Mouse (Mus musculus): ENCODE results near the gene Bmf. TPM values are rescaled to one million over a fixed set of nuclear protein-coding genes. Genes with fewer than 3 reads are reported as not detected.

Bmf gene
- polyA plus RNA-seq, 1 experiment, result 6.3 TPM

DNA sequence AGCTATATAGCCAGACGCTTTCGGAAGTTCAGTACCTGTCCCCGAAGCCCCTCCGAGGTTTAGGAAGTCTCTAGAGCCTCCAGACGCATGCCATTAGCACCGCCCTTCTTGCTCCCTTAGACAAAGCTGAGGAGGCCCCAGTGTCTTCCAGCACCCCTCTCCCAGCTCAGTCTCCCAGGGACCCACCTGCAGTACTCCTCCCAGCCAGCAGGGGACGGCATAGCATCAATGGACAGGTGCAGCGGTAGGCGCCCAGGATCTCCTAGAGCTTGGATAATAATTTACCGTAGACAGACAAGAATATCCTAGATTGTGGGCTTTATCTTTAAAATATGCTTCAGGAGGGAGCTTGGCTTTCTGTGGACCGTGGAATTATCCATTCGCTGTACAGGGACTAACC is 62.6 kb downstream of the Bmf start:
- H3K27me3 ChIP-seq (replicated peaks), result peaks cover 11% of the 10 kb centered on the region
- H3K4me1 ChIP-seq, result peaks cover 68% of the 10 kb centered on the region
- peaks cover 3% of the 10 kb centered on the region; the same call in 1 of the 2 replicates for H3K9me3 ChIP-seq
- no peaks in the 10 kb centered on the region for H3K36me3 ChIP-seq (replicated peaks; ENCODE audit: low read length)
- peak overlapping the region; percentile 18 for H3K4me3 ChIP-seq (replicated peaks)
- no peak for TF ChIP-seq GATA1 (IDR thresholded peaks at IDR 0.05; ENCODE audit: borderline replicate concordance, low read length)
- TF ChIP-seq FLI1 (IDR thresholded peaks at IDR 0.05; ENCODE audit: low read length), result no peak

DNA sequence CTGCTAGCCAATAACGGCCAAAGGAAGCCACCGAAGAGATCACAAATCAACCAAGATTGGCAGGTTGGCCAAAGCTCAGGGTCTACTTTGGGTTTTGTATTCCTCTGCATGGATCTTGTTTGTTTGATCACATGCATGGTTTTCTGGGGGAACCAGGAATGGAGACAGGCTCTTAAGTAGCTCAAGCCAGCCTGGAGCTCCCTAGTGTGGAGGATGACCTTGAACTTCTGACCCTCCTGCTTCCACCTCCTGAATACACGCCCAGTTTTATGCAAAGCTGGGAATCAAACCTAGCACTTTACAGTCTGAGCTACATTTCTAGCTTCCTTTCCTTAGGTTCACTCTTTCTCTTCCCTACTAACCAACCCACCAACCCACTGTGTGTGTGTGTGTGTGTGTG is 64.1 kb downstream of the Bmf start:
- Histone ChIP-seq H3K4me3 (replicated peaks) (no peak overlapping the region), H3K36me3 (replicated peaks; ENCODE audit: low read length) (no peaks in the 10 kb centered on the region), H3K27me3 (replicated peaks) (peaks cover 11% of the 10 kb centered on the region), H3K4me1 (peaks cover 66% of the 10 kb centered on the region), H3K9me3 (peaks cover 3% of the 10 kb centered on the region; the same call in 1 of the 2 replicates)
- TF ChIP-seq FLI1 (IDR thresholded peaks at IDR 0.05; ENCODE audit: low read length) (no peak), GATA1 (IDR thresholded peaks at IDR 0.05; ENCODE audit: borderline replicate concordance, low read length) (no peak)

DNA sequence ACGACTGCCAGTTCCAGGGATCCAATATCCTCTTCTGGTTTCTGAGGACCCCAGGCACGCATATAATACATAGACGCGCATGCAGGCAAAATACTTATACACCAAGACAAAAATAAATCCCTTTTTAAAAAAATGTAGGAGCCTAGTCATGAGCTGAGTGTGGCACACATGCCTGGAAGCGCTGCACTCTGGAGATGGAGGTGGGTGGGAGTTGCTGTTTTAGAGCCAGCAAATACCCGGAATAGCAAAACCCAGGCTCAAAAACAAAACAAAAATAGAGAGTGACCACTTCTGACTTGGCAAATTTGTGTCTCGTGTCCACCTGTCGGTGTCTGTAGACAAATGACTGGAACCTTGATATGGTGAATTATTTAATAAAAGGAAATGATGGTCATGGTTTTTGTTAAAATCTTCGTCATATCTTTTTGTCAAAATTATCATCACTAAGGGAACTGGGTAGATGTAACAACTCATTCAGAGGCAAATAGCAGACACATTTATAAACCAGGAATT is 65.0 kb downstream of the Bmf start:
- H3K4me3 ChIP-seq (replicated peaks), result no peak overlapping the region
- no peaks in the 10 kb centered on the region for H3K36me3 ChIP-seq (replicated peaks; ENCODE audit: low read length)
- H3K9me3 ChIP-seq, result peaks cover 3% of the 10 kb centered on the region; the same call in 1 of the 2 replicates
- TF ChIP-seq GATA1 (IDR thresholded peaks at IDR 0.05; ENCODE audit: borderline replicate concordance, low read length) (no peak), FLI1 (IDR thresholded peaks at IDR 0.05; ENCODE audit: low read length) (no peak)
- H3K4me1 ChIP-seq, result peaks cover 62% of the 10 kb centered on the region
- H3K27me3 ChIP-seq (replicated peaks), result peaks cover 11% of the 10 kb centered on the region

DNA sequence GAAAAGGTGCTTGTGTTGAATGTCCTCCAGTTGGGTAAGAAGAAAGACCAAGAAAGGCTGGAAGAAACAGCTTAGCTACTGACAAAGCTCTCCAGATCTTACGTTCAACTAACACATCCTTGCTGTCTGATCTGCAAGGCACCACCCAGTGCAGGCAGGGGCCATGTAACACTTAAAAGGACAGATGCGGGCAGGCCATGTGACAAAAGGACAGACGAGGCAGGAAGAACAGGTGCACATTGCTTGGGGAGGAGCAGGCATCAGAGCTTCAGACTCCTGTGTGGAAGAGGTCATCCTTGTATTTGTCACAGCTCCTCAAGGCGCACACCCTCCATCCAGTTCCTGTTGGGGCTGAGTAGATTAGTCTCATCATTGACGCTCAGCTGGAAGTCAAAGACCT is 66.5 kb downstream of the Bmf start:
- peaks cover 3% of the 10 kb centered on the region; the same call in 1 of the 2 replicates for H3K9me3 ChIP-seq
- H3K36me3 ChIP-seq (replicated peaks; ENCODE audit: low read length), result peaks cover 3% of the 10 kb centered on the region
- peaks cover 57% of the 10 kb centered on the region for H3K4me1 ChIP-seq
- no peak for TF ChIP-seq GATA1 (IDR thresholded peaks at IDR 0.05; ENCODE audit: borderline replicate concordance, low read length)
- TF ChIP-seq FLI1 (IDR thresholded peaks at IDR 0.05; ENCODE audit: low read length), result no peak
- peaks cover 8% of the 10 kb centered on the region for H3K27me3 ChIP-seq (replicated peaks)
- H3K4me3 ChIP-seq (replicated peaks), result no peak overlapping the region

DNA sequence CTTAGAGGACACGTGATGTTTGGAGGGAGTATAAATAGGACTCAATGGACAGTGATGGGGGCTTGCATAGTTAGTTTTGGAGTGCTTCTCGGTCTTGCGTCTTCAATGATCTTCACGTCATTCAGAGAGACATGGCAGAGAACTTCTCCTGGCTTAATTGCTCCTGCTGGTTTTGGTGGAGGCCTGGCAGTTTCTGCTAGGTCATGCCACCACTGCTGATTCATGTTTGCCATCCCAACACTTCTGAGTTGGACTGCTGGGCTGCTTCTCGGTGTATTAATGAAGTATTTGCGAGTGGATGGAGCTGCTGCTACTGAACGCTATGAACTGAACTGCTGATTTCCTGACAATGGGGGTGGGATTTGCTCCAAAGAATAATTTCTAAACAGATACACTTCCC is 68.6 kb downstream of the Bmf start:
- H3K9me3 ChIP-seq, result no peaks in the 10 kb centered on the region
- TF ChIP-seq GATA1 (IDR thresholded peaks at IDR 0.05; ENCODE audit: borderline replicate concordance, low read length) (no peak), FLI1 (IDR thresholded peaks at IDR 0.05; ENCODE audit: low read length) (no peak)
- peaks cover 8% of the 10 kb centered on the region for H3K27me3 ChIP-seq (replicated peaks)

DNA sequence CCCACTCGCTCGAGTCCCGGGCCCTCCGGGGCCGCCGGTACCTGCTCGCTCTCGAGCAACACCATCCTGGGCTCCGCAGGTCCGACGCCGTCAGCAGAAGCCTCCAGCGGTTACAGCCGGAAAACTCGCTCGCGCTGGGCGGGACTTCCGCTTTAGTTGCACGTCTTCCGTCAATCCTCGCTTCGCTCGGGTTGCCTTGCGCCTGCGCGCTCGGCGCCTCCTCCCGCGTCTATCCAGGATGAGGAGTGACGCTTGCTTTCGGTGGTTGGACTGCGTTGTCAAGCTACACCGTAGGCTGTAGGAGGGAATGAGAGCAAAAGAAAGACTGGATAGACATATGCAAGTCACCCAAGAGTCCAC is 70.0 kb downstream of the Bmf start, which contains the start of gene Srp14:
Gene Srp14 (minus strand): TSS at position 162 of the 360 bp plus-strand sequence.
- no peak for TF ChIP-seq GATA1 (IDR thresholded peaks at IDR 0.05; ENCODE audit: borderline replicate concordance, low read length)
- TF ChIP-seq FLI1 (IDR thresholded peaks at IDR 0.05; ENCODE audit: low read length), result no peak
- peaks cover 8% of the 10 kb centered on the region for H3K27me3 ChIP-seq (replicated peaks)
- H3K4me3 ChIP-seq (replicated peaks), result peak within 1 kb of the TSS; percentile 95
- peaks cover 41% of the 10 kb centered on the region for H3K4me1 ChIP-seq
- H3K36me3 ChIP-seq (replicated peaks; ENCODE audit: low read length), result peaks cover 29% of the 10 kb centered on the region
- H3K9me3 ChIP-seq, result no peaks in the 10 kb centered on the region

More for the DNA sequence above, 68.6 kb downstream of the Bmf start:
- no peak overlapping the region for H3K4me3 ChIP-seq (replicated peaks)
- peaks cover 15% of the 10 kb centered on the region for H3K36me3 ChIP-seq (replicated peaks; ENCODE audit: low read length)
- H3K4me1 ChIP-seq, result peaks cover 48% of the 10 kb centered on the region

DNA sequence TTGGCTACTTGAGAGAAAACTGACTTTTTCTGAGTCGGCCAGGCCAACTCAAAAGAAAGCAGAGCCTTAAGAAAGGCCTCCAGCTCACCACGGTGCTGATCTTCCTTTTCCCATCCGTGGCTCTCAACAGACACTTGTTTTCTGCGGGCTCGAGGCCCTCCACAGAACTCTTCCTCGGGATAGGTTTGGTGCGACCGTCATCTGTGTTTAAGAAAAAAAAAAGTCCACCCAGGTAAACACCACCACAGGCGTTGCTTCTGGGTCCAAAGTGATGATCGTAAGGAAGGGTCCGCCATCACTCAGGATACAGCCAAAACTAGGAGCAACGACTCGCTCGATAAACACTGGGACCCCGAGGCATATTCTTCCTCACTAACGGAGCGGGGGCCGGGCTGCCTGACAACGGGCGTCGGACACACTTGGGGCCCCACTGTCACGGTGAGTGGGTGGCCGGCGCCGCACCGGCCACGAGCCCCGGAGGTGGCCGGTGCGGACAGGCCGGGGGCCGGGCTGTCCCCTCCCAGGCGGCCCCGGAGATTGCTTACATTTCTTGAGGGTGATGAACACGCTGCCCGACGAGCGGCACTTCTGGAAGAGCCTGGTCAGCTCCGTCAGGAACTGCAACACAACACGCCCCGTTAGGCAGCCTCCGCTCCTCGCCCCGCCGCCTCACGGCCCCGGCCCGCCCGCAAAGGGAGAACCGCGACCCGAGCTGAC is 70.5 kb downstream of the Bmf start:
- peaks cover 40% of the 10 kb centered on the region for H3K4me1 ChIP-seq
- peaks cover 34% of the 10 kb centered on the region for H3K36me3 ChIP-seq (replicated peaks; ENCODE audit: low read length)
- TF ChIP-seq FLI1 (IDR thresholded peaks at IDR 0.05; ENCODE audit: low read length) (no peak), GATA1 (IDR thresholded peaks at IDR 0.05; ENCODE audit: borderline replicate concordance, low read length) (no peak)
- peak overlapping the region; percentile 95 for H3K4me3 ChIP-seq (replicated peaks)
- H3K27me3 ChIP-seq (replicated peaks), result peaks cover 6% of the 10 kb centered on the region
- no peaks in the 10 kb centered on the region for H3K9me3 ChIP-seq

Other genes with a start within 250 kb of the Bmf start
- 0.03 and 0.97 TPM in 2 replicates for gene Gpr176, start 176.3 kb downstream of the Bmf start, polyA plus RNA-seq (2012; ENCODE audit: insufficient read depth, low replicate concordance)
- gene Eif2ak4, start 161.1 kb downstream of the Bmf start, polyA plus RNA-seq (2012; ENCODE audit: insufficient read depth, low replicate concordance), result 2.9 and 3.7 TPM in 2 replicates
- 34.6 and 180 TPM in 2 replicates for gene Srp14, start 70.0 kb downstream of the Bmf start, polyA plus RNA-seq (2012; ENCODE audit: insufficient read depth, low replicate concordance)
- 1.9 and 5.4 TPM in 2 replicates for gene Bub1b, start 48.5 kb upstream of the Bmf start, polyA plus RNA-seq (2012; ENCODE audit: insufficient read depth, low replicate concordance)
- 7.2 and 8.5 TPM in 2 replicates for gene Pak6, start 113.6 kb upstream of the Bmf start, polyA plus RNA-seq (2012; ENCODE audit: insufficient read depth, low replicate concordance)
- gene Ankrd63, start 154.3 kb upstream of the Bmf start, polyA plus RNA-seq (2012; ENCODE audit: insufficient read depth, low replicate concordance), result 0.30 and 0.55 TPM in 2 replicates
- gene Plcb2, start 178.8 kb upstream of the Bmf start, polyA plus RNA-seq (2012; ENCODE audit: insufficient read depth, low replicate concordance), result 14.4 and 25.8 TPM in 2 replicates
- gene Inafm2, start 196.1 kb upstream of the Bmf start, polyA plus RNA-seq (2012; ENCODE audit: insufficient read depth, low replicate concordance), result 374 and 820 TPM in 2 replicates
- gene Ccdc9b, start 213.0 kb upstream of the Bmf start, polyA plus RNA-seq (2012; ENCODE audit: insufficient read depth, low replicate concordance), result 0.57 TPM in 1 of 2 replicates, not detected in the other
- 17.2 and 54.9 TPM in 2 replicates for gene Phgr1, start 223.1 kb upstream of the Bmf start, polyA plus RNA-seq (2012; ENCODE audit: insufficient read depth, low replicate concordance)
- 0.06 TPM in 1 of 2 replicates, not detected in the other for gene Disp2, start 230.0 kb upstream of the Bmf start, polyA plus RNA-seq (2012; ENCODE audit: insufficient read depth, low replicate concordance)